Mouse (Mus musculus): ENCODE data around the gene Ddost. TPM values are rescaled to one million over a fixed set of nuclear protein-coding genes. Genes with fewer than 3 reads are reported as not detected.

Ddost gene
- polyA plus RNA-seq, 1 experiment, result 98.3 TPM

DNA sequence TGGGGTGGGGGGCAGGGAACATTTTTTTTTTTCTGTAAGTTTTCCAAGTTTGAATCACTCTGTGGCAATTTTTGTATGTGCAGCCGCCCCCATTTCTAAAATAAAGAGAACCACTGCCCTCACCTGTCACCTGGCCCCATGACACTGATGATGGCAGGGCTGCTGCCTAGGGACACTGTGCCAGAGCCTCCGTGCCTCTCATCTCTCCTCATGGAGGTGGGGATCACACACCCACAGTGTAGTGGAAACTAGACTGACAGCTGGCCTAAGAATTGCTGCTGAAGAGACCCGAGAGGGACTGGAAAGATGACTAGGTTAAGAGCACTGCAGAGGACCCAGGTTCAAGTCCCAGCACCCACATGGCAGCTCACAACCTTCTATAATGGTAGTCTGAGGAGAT is 7.6 kb downstream of the Ddost start:
- H3K4me1 ChIP-seq (ENCODE audit: control insufficient read depth, insufficient read depth, low read length), result peaks cover 4% of the 10 kb centered on the region; the same call in 1 of the 2 replicates
- no peak overlapping the region for H3K27ac ChIP-seq (ENCODE audit: insufficient read depth, low read length)
- 82% methylated on average over 3 of the region's 3 CpGs for WGBS
- TF ChIP-seq POLR2A (IDR thresholded peaks at IDR 0.05; ENCODE audit: borderline replicate concordance, insufficient read depth, low read length) (no peak), CTCF (IDR thresholded peaks at IDR 0.05; ENCODE audit: borderline replicate concordance, insufficient read depth, low read depth, low read length) (no peak)
- H3K4me3 ChIP-seq (replicated peaks; ENCODE audit: insufficient read depth, low read depth, low read length), result no peak overlapping the region
- DNase-seq, result no peak
- no peaks in the 10 kb centered on the region for H3K27me3 ChIP-seq (ENCODE audit: control insufficient read depth, insufficient read depth, low read length)

GRCm38 (mm10) chr4:138313021-138313420 is 8.5 kb downstream of the Ddost start:
- DNase-seq, result no peak
- Histone ChIP-seq H3K27ac (ENCODE audit: insufficient read depth, low read length) (no peak overlapping the region), H3K27me3 (ENCODE audit: control insufficient read depth, insufficient read depth, low read length) (no peaks in the 10 kb centered on the region), H3K4me1 (ENCODE audit: control insufficient read depth, insufficient read depth, low read length) (no peaks in the 10 kb centered on the region), H3K4me3 (replicated peaks; ENCODE audit: insufficient read depth, low read depth, low read length) (no peak overlapping the region)
- WGBS, result 84% methylated on average over 11 of the region's 11 CpGs
- no peak for TF ChIP-seq CTCF (IDR thresholded peaks at IDR 0.05; ENCODE audit: borderline replicate concordance, insufficient read depth, low read depth, low read length)
- TF ChIP-seq POLR2A (IDR thresholded peaks at IDR 0.05; ENCODE audit: borderline replicate concordance, insufficient read depth, low read length), result no peak

- no peak overlapping the region for H3K4me3 ChIP-seq (replicated peaks; ENCODE audit: insufficient read depth, low read depth, low read length)
- H3K27ac ChIP-seq (ENCODE audit: insufficient read depth, low read length), result no peak overlapping the region
- no peaks in the 10 kb centered on the region for H3K27me3 ChIP-seq (ENCODE audit: control insufficient read depth, insufficient read depth, low read length)
- TF ChIP-seq POLR2A (IDR thresholded peaks at IDR 0.05; ENCODE audit: borderline replicate concordance, insufficient read depth, low read length) (no peak), CTCF (IDR thresholded peaks at IDR 0.05; ENCODE audit: borderline replicate concordance, insufficient read depth, low read depth, low read length) (no peak)
- no peaks in the 10 kb centered on the region for H3K4me1 ChIP-seq (ENCODE audit: control insufficient read depth, insufficient read depth, low read length)
- 30% methylated on average over 4 of the region's 4 CpGs for WGBS
- DNase-seq, result no peak
Observed at GRCm38 (mm10) chr4:138313795-138314194, 9.3 kb downstream of the Ddost start.

- no peak for TF ChIP-seq POLR2A (IDR thresholded peaks at IDR 0.05; ENCODE audit: borderline replicate concordance, insufficient read depth, low read length)
- TF ChIP-seq CTCF (IDR thresholded peaks at IDR 0.05; ENCODE audit: borderline replicate concordance, insufficient read depth, low read depth, low read length), result no peak
- H3K4me1 ChIP-seq (ENCODE audit: control insufficient read depth, insufficient read depth, low read length), result no peaks in the 10 kb centered on the region
- no peak overlapping the region for H3K27ac ChIP-seq (ENCODE audit: insufficient read depth, low read length)
- DNase-seq, result no peak
- H3K4me3 ChIP-seq (replicated peaks; ENCODE audit: insufficient read depth, low read depth, low read length), result no peak overlapping the region
- H3K27me3 ChIP-seq (ENCODE audit: control insufficient read depth, insufficient read depth, low read length), result no peaks in the 10 kb centered on the region
- WGBS, result 29% methylated on average over 9 of the region's 9 CpGs
Observed at GRCm38 (mm10) chr4:138315781-138316180, 11.3 kb downstream of the Ddost start.

GRCm38 (mm10) chr4:138316369-138316768 is 11.8 kb downstream of the Ddost start:
- TF ChIP-seq CTCF (IDR thresholded peaks at IDR 0.05; ENCODE audit: borderline replicate concordance, insufficient read depth, low read depth, low read length), result peak; percentile 20; the same call in 1 of the 2 replicates
- no peak for TF ChIP-seq POLR2A (IDR thresholded peaks at IDR 0.05; ENCODE audit: borderline replicate concordance, insufficient read depth, low read length)
- Histone ChIP-seq H3K27ac (ENCODE audit: insufficient read depth, low read length) (no peak overlapping the region), H3K4me1 (ENCODE audit: control insufficient read depth, insufficient read depth, low read length) (no peaks in the 10 kb centered on the region), H3K4me3 (replicated peaks; ENCODE audit: insufficient read depth, low read depth, low read length) (no peak overlapping the region), H3K27me3 (ENCODE audit: control insufficient read depth, insufficient read depth, low read length) (no peaks in the 10 kb centered on the region)
- no peak for DNase-seq
- 94% methylated on average over 6 of the region's 6 CpGs for WGBS

- DNase-seq, result peak; percentile 45 to 70
- WGBS, result 50% methylated on average over 6 of the region's 6 CpGs
Observed at GRCm38 (mm10) chr4:138318509-138319266, 14.2 kb downstream of the Ddost start.

GRCm38 (mm10) chr4:138319508-138319907 is 15.0 kb downstream of the Ddost start:
- Histone ChIP-seq H3K27ac (ENCODE audit: insufficient read depth, low read length) (no peak overlapping the region), H3K4me3 (replicated peaks; ENCODE audit: insufficient read depth, low read depth, low read length) (no peak overlapping the region), H3K27me3 (ENCODE audit: control insufficient read depth, insufficient read depth, low read length) (no peaks in the 10 kb centered on the region), H3K4me1 (ENCODE audit: control insufficient read depth, insufficient read depth, low read length) (peaks cover 4% of the 10 kb centered on the region)
- peak; percentile 100 for TF ChIP-seq CTCF (IDR thresholded peaks at IDR 0.05; ENCODE audit: borderline replicate concordance, insufficient read depth, low read depth, low read length)
- no peak for TF ChIP-seq POLR2A (IDR thresholded peaks at IDR 0.05; ENCODE audit: borderline replicate concordance, insufficient read depth, low read length)
- DNase-seq, result peak; percentile 81 to 89
- WGBS, result 23% methylated on average over 10 of the region's 10 CpGs

More at GRCm38 (mm10) chr4:138318509-138319266, 14.2 kb downstream of the Ddost start:
- Histone ChIP-seq H3K4me1 (ENCODE audit: control insufficient read depth, insufficient read depth, low read length) (peaks cover 4% of the 10 kb centered on the region), H3K27me3 (ENCODE audit: control insufficient read depth, insufficient read depth, low read length) (no peaks in the 10 kb centered on the region), H3K27ac (ENCODE audit: insufficient read depth, low read length) (no peak overlapping the region), H3K4me3 (replicated peaks; ENCODE audit: insufficient read depth, low read depth, low read length) (no peak overlapping the region)
- no peak for TF ChIP-seq POLR2A (IDR thresholded peaks at IDR 0.05; ENCODE audit: borderline replicate concordance, insufficient read depth, low read length)
- TF ChIP-seq CTCF (IDR thresholded peaks at IDR 0.05; ENCODE audit: borderline replicate concordance, insufficient read depth, low read depth, low read length), result peak; percentile 80

DNA sequence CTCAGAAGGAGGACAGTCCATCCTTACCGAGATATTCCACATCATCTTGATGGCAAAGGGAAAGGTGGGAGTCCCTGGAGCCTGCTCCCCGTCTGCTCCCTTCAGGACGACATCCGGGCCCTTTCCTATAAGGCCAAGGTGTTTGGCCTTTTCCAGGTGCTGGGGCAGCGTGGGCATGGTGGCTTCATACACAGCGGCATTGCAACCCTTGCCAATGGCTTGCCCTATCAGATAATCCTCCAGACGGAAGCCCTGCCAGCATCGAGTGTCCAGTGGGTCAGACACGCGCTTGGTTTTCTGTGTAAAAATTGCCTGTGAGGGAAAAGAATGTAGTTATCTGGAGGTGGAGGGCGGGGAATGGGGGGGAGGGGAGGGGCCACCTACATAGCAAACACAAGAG is 16.2 kb downstream of the Ddost start:
- Histone ChIP-seq H3K4me1 (ENCODE audit: control insufficient read depth, insufficient read depth, low read length) (peaks cover 4% of the 10 kb centered on the region), H3K27ac (ENCODE audit: insufficient read depth, low read length) (no peak overlapping the region), H3K27me3 (ENCODE audit: control insufficient read depth, insufficient read depth, low read length) (no peaks in the 10 kb centered on the region), H3K4me3 (replicated peaks; ENCODE audit: insufficient read depth, low read depth, low read length) (no peak overlapping the region)
- DNase-seq, result no peak
- no peak for TF ChIP-seq POLR2A (IDR thresholded peaks at IDR 0.05; ENCODE audit: borderline replicate concordance, insufficient read depth, low read length)
- no peak for TF ChIP-seq CTCF (IDR thresholded peaks at IDR 0.05; ENCODE audit: borderline replicate concordance, insufficient read depth, low read depth, low read length)
- 68% methylated on average over 11 of the region's 11 CpGs for WGBS

Data from cerebellum, adult 2 months (tissue).